Mouse (Mus musculus) G1E-ER4 (cell line): Measurements from ENCODE around the gene Agpat4. TPM values are rescaled to one million over a fixed set of nuclear protein-coding genes. Genes with fewer than 3 reads are reported as not detected.

ENCODE experiments used
- GATA1 ChIP-seq: IDR thresholded peaks from one replicate; pipeline ENCODE4 v1.8.0; 2012; ENCODE audit warnings: low read length, inconsistent platforms
- polyA plus RNA-seq: library from polyadenylated mRNA; stranded (reverse); fragments of >175 nt; gene quantifications from 2 replicates; pipeline ENCODE4 v1.2.3, GENCODE M21; 2012

Gene Agpat4
- polyA plus RNA-seq, 1 experiment, result 5.1 TPM

DNA sequence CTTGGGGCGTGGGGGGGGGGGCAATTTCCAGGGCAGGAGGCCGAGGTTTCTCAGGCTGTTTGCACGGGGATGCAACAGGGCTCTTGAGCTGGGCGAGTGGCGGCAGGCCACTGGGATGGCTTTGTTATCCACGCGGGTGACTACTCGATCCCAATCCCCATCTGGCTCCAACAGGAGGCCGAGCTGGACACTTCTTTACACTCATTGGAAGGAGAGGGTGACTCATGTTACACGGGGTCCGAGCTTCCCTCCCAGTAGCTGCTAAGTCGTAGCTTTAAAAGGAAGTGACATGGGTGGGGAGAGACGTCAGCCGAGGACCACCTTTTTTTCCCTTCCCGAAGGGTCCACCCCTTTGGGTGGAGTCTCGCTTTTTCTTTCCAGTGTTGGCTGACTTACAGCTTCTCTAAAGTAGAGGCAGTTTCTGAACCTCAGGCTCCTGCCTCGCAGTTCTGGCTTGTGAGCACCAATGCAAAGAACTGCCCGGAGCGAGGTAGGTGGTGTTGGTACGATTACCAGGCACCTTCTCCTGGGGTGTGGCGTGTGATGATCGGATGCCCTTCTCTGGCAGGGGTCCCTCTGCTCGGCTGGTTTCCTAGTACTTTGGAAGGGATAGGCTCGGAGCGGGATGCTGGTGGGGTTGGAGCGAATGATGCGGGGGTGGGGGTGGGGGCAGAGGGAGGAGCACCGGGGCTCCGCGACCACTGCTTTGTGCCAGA is 580 bp downstream of the Agpat4 start:
- no peak for TF ChIP-seq GATA1

DNA sequence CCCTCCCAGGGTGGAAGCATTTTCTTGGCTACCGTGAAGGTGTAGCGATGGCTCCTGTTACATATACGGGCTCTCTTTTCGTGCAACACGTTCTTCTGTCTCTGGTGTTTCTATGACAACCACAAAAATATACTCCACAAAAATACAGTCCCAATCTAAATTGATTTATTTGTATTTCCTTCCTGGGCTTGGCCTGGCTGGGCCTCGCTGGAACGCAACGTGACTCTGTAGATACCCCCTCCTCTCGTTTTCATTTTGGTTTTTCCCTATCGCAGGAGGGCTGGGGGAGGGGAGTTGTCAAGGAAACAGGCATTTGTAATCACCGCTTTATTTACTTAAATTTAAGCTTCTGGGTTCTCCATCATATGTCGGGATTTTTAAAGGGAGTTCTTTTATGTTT is 1.2 kb downstream of the Agpat4 start:
- no peak for TF ChIP-seq GATA1

DNA sequence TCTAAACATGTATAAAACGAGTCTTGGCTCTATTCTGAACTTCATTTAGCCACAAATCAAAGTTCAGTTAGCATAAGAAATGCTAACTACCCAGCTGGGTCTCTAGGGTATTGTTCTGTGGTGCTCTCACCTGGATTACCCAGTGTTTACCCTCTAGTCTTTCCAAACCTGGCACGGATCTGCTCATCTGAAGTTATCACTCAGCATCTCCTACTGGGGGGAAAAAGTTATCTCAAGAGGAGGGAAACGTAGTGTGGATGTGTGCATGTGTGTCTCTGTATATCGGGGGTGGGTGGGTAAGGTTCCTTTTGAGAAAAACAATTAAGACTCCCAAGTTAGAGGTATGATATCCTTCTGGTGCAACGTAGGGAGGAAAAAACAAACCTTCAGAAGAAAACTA is 1.8 kb downstream of the Agpat4 start:
- TF ChIP-seq GATA1, result no peak

- no peak for TF ChIP-seq GATA1
Measured at GRCm38 (mm10) chr17:12121226-12121794, 2.8 kb downstream of the Agpat4 start.

GRCm38 (mm10) chr17:12123168-12123567 is 4.7 kb downstream of the Agpat4 start:
- TF ChIP-seq GATA1, result no peak

GRCm38 (mm10) chr17:12127056-12127455 is 8.6 kb downstream of the Agpat4 start:
- TF ChIP-seq GATA1, result no peak

DNA sequence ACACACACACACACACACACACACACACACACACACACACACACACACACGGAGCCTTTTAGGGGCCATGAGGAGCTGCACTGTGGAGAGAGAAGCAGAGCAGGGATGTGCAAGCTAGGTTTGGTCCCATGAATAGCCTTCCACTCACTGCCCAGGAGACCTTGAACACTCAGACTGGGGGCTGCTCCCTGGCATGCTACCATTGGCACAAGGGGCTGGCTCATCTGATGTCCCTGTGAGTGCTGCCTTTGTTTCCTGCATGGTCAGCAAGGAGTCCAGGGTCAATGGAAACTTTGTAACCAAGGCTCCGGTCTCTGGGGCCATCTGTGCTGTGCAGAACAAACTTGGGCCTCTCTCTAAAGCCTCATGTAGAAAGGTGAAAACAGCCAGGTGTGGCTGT is 10.5 kb downstream of the Agpat4 start:
- no peak for TF ChIP-seq GATA1

DNA sequence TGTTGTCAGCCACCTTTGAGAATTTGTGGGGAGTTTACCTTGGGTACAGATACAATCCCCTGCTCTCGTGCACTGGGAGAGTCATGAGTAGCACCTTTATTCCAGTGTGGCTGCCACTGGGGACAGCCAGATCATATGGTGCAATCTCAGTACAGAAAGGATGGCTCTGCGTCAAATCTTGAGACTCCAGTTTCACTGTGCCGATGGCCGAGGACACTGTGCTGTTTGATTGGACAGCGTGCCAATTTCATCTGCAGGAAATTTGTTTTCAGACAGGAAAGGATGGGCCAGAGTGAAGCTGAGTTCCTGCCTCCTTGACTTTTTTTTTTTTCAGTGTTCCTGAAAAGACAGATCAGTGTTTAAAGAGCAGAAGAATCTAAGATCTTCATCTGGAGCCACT is 12.7 kb downstream of the Agpat4 start:
- TF ChIP-seq GATA1, result no peak

DNA sequence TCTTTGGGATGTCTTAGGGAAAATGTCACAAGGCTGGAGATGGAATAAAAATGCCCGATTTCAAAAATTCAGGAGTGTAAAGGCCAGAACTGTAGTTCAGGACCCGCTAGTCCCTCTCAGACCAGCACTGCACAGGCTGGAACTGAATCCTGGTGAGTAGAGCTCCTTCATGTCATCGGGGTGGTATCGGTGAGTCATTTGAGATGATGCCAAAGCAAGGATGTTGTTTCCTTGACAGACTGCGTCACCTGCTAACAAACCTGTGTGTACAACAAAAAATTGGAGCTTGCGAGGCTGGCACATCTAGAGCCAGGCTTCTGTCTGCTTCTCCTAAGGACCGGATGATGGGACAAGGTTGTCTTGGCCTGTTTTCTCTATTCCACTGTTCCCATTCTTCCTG is 13.1 kb downstream of the Agpat4 start:
- TF ChIP-seq GATA1, result no peak

- no peak for TF ChIP-seq GATA1
Measured at GRCm38 (mm10) chr17:12132904-12133303, 14.4 kb downstream of the Agpat4 start.

GRCm38 (mm10) chr17:12133985-12134384 is 15.5 kb downstream of the Agpat4 start:
- no peak for TF ChIP-seq GATA1

DNA sequence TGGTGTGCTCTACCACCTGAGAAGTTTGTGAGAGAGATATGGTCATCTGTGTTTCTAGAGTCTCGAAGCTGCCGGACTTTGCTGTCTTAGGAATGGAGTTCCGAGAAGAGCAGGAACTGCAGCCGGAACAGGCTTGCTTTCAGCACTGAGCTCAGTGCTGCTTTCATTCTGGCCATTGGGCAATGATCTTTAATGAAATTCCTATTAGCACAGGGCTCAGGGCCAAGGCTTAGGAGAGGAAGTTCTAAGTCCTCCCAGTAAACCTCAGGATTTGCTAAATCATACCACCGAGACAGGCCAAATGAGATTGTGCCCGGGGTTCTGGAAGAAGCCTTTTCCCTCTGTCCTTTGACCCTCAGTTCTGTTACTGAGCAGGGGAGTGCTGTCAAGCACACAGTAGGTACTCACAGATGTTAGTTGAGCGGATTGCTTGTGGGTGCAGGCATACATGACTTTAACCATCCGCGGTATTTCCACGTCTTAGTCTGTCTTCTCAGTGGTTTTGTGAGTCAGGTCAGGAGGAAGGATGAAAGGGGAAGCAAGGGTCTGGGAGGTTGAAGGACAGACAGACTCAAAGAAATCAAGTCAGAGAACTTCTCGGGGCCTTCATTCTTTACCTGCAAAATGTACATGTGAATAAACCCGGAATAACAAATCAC is 16.6 kb downstream of the Agpat4 start:
- no peak for TF ChIP-seq GATA1

- no peak for TF ChIP-seq GATA1
Measured at GRCm38 (mm10) chr17:12138355-12138754, 19.9 kb downstream of the Agpat4 start.

- TF ChIP-seq GATA1, result no peak
Measured at GRCm38 (mm10) chr17:12143948-12144364, 25.5 kb downstream of the Agpat4 start.

GRCm38 (mm10) chr17:12146132-12146681 is 27.7 kb downstream of the Agpat4 start:
- TF ChIP-seq GATA1, result no peak

DNA sequence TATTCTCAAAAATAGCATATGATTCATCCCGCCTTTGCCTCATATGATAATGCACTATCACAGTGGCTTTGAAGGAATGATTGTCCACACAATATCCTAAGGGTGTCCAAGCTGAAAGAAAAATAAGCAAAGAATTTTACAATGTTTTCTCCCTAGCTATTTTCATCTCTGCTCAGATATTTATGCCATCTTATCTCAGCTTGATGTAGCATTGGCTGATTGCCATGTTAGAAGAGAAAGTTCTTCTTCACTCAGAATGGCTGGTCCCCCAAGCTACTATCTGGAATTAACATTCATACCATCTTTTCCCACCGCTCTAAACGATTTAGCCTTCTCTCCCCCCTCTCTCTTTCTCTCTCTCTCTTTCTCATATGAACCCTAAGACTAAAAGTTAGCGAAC is 29.3 kb downstream of the Agpat4 start:
- TF ChIP-seq GATA1, result no peak
